Mouse (Mus musculus) testis, adult 2 months (tissue): ENCODE measurements around the gene Egfl8.

Source experiments
- CTCF ChIP-seq: fragments of 200-500 bp; IDR thresholded peaks from 2 replicates; pipeline ENCODE4 v1.5.1; 2012; ENCODE audit warnings: low read depth, mild to moderate bottlenecking, inconsistent platforms, low read length, moderate library complexity; ENCODE audit not compliant: control insufficient read depth, insufficient read depth, insufficient replicate concordance
- POLR2A ChIP-seq: fragments of 200-500 bp; IDR thresholded peaks from 2 replicates; pipeline ENCODE4 v1.6.1; 2012; ENCODE audit warnings: low read depth, mild to moderate bottlenecking, inconsistent platforms, low read length, moderate library complexity; ENCODE audit not compliant: control insufficient read depth

DNA sequence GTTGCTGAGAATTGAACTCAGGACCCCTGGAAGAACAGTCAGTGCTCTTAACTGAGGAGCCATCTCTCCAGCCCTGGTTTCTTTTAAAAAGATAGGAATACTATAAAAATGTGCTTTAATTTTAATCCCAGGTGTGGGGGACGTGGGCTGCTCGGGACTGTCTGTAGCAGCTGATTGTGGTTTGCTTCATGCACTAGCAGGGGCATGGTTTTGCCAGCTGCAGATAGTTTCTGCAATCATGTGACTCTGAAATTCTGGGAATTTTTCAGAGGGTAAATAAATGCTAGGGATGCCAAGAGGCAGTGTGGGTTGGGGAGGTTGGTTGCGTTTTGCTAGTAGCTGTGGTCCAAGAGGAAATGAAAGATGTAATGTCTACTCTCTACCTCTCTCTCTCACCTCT, 26.2 kb upstream of the Egfl8 start:
- TF ChIP-seq CTCF (no peak), POLR2A (no peak)
